Mouse (Mus musculus) forebrain, embryonic 10.5 days (tissue): ENCODE data around the gene Hivep3. TPM values are rescaled to one million over a fixed set of nuclear protein-coding genes. Genes with fewer than 3 reads are reported as not detected.

Experiments
- DNase-seq: peaks from one replicate; pipeline ENCODE4 v3.0.0-alpha.2; 2017; ENCODE audit warnings: low spot score; ENCODE audit errors: extremely low spot score
- H3K27ac ChIP-seq: fragments of 300-500 bp; sonication (generic); 2 replicates; pipeline ENCODE4 v1.5.1; 2016; ENCODE audit warnings: mild to moderate bottlenecking
- H3K27me3 ChIP-seq: fragments of 300-500 bp; sonication (generic); 2 replicates; pipeline ENCODE4 v1.6.1; 2016; ENCODE audit warnings: mild to moderate bottlenecking; ENCODE audit not compliant: poor library complexity, severe bottlenecking
- H3K36me3 ChIP-seq: fragments of 300-500 bp; sonication (generic); replicated peaks from 2 replicates; pipeline ENCODE4 v1.6.1; 2016; ENCODE audit warnings: mild to moderate bottlenecking, moderate library complexity
- H3K4me1 ChIP-seq: fragments of 300-500 bp; sonication (generic); 2 replicates; pipeline ENCODE4 v1.6.1; 2016
- H3K4me3 ChIP-seq: fragments of 300-500 bp; sonication (generic); 2 replicates; pipeline ENCODE4 v1.5.1; 2016; ENCODE audit warnings: mild to moderate bottlenecking, moderate library complexity
- H3K9me3 ChIP-seq: fragments of 300-500 bp; sonication (generic); 2 replicates; pipeline ENCODE4 v1.6.1; 2016; ENCODE audit warnings: mild to moderate bottlenecking, moderate library complexity
- WGBS: fragments of 180-500 bp; shearing (Covaris S2); methylation state at CpG from one replicate; pipeline ENCODE4 v1.1.7; 2016; 5-methylcytosine and 5-hydroxymethylcytosine counted together
- polyA plus RNA-seq: library from polyadenylated mRNA; unstranded; fragments of >200 nt; fragmentation: Nextera tagmentation; extraction: Ambion mirVana; gene quantifications from 2 replicates; pipeline ENCODE4 v1.2.1, GENCODE M21; 2016

The Hivep3 gene
- polyA plus RNA-seq, 1 experiment from 2014 or later = 1.4 TPM

DNA sequence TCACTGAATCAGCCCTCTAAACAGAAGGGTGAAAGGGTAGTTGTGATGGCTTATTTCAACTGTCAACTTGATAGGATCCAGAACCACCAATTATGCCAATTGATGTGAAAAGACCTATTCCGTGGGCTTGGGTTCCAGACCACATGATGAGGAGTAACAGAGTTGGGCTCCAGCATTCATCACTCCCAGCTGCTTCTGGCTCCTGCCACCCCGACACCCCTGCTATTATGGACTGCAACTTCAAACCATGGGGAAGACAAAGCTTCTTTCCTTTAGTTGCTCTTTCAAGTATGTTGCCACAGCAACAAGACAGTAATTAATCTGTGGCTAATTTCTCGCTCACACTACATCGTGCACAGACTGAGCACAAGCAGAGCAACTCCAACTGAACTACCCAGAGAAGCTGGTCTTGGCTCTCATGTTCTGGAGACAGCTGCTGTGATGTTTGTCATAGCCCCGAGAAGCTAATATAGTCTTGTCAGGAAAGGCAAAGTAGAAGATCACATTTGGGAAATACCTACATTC is 159.7 kb downstream of the Hivep3 start:
- no peaks in the 10 kb centered on the region for H3K36me3 ChIP-seq
- H3K27ac ChIP-seq = no peak overlapping the region
- no peak overlapping the region for H3K4me3 ChIP-seq
- DNase-seq = no peak
- 71% methylated on average over 5 of the region's 5 CpGs for WGBS
- H3K4me1 ChIP-seq = peaks cover 20% of the 10 kb centered on the region
- H3K27me3 ChIP-seq = no peaks in the 10 kb centered on the region
- H3K9me3 ChIP-seq = no peaks in the 10 kb centered on the region

DNA sequence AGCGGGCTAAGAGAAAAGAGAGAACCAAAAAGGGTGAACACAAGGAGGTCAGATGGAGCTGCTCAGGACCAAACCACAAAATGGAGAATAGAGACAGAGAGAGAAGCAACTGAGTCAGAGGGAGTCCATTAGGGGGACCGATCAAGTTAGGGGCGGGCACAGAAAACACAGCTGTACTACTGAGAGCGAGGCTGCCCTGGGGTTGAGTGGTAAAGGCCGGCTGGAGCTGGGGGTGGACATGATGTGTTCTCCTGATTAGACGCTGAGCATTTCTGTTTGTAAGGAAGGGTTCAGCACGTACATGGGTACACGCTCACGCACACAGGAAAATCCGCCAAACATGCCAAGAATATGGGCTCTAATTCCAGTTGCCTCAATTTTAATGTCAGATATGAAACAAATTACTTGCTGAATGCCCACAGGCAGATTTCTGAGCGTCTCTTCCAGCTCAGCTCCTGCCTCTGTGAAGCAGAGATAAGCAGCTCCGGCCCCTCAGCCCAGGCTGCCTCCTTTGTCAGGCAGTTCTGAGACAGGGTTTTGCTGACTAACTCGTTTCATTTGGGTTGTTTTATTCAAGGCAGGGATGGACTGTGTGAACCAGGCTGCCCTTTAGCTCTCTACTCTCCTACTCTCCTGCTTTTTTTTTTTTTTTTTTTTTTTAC is 161.3 kb downstream of the Hivep3 start:
- H3K4me3 ChIP-seq = no peak overlapping the region
- no peaks in the 10 kb centered on the region for H3K27me3 ChIP-seq
- H3K9me3 ChIP-seq = no peaks in the 10 kb centered on the region
- DNase-seq = no peak
- no peaks in the 10 kb centered on the region for H3K36me3 ChIP-seq
- 76% methylated on average over 13 of the region's 13 CpGs for WGBS
- peaks cover 12% of the 10 kb centered on the region for H3K4me1 ChIP-seq
- H3K27ac ChIP-seq = no peak overlapping the region

DNA sequence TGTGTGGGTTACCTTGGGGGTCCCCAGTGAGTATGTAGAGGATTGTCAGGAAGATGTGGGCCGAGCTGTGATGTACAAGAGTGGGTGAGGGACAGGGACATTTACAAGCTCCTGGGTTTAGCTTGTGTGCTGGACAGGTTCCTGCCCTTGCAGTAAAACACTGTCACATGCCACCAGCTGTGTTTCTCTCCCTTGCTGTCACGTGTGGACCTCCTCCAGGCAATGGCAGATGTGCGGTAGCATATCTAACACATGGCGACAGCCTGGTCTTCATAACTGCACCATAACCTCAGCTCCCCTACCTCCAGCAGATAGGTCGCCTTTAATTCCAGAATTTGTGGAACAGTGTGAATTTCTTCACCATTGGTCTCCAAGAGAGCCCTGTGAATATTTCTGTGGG is 161.9 kb downstream of the Hivep3 start:
- Histone ChIP-seq H3K27me3 (no peaks in the 10 kb centered on the region), H3K27ac (0 out of 2 replicates have a peak overlapping the region, but pooled peaks have one; percentile 35), H3K9me3 (no peaks in the 10 kb centered on the region), H3K4me3 (no peak overlapping the region), H3K36me3 (no peaks in the 10 kb centered on the region), H3K4me1 (peaks cover 12% of the 10 kb centered on the region)
- 84% methylated on average over 5 of the region's 5 CpGs for WGBS
- DNase-seq = no peak

DNA sequence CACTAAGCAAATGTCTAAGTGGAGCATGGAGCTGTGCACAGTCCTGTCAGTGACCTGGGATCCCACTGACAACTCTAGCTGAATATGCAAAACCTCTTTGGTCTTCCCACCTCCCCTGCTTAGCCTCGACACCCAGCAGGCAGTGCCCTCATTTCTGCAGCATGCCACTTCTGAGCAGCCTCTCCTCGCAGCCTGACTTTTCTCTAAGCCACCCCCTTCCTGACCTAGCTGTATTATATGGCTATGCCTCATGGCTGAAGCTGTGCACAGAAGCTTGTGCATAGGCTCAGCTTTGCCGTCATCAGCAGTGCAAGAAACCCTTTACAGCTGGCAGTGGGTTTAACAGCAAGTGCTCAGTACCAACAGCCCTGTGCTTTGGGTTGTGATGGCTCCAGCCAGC is 163.0 kb downstream of the Hivep3 start:
- Histone ChIP-seq H3K36me3 (no peaks in the 10 kb centered on the region), H3K27me3 (no peaks in the 10 kb centered on the region), H3K4me3 (no peak overlapping the region), H3K9me3 (no peaks in the 10 kb centered on the region), H3K27ac (no peak overlapping the region), H3K4me1 (peaks cover 13% of the 10 kb centered on the region)
- 82% methylated on average over 3 of the region's 3 CpGs for WGBS
- DNase-seq = no peak

DNA sequence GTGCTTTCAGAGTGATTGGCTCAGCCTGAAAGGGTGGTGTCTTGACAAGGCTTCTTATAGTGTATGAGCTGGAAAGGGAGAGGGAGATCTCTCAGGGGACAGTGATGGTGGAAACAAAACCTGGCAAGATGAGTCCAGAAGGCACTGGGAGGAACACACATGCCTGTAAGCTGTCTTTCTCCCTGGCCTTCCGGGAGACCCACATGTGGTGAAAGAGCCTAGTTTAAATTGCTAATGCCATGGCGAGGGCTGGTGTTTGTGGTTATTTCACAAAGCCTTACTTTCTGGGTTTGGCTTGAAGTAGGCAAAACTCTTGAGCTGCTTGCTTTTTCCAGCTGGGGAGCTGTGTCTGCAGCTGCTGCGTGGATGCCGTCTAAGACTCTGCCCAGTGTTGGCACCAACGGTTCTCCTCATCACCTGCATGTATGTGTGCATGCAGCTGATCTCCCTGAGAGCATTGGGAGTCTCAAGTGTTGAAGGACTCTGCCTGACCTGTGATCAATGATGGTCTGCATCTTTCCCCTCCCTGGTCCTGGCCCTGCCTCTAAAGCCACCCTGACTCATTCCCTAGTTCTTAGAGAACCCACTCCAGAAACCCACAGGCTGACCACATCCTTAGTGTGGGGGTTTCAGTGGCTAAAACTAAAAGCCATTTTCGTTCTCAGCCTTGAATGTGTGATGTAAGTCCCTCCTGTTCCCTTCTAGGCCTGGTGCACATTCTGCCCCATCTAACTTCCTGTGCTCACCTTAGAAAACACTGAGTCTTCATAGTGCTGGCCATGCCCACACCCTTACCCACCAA is 163.7 kb downstream of the Hivep3 start:
- Histone ChIP-seq H3K9me3 (no peaks in the 10 kb centered on the region), H3K27ac (no peak overlapping the region), H3K27me3 (no peaks in the 10 kb centered on the region), H3K4me3 (no peak overlapping the region), H3K4me1 (peaks cover 20% of the 10 kb centered on the region), H3K36me3 (no peaks in the 10 kb centered on the region)
- DNase-seq = no peak
- WGBS = 75% methylated on average over 6 of the region's 6 CpGs

DNA sequence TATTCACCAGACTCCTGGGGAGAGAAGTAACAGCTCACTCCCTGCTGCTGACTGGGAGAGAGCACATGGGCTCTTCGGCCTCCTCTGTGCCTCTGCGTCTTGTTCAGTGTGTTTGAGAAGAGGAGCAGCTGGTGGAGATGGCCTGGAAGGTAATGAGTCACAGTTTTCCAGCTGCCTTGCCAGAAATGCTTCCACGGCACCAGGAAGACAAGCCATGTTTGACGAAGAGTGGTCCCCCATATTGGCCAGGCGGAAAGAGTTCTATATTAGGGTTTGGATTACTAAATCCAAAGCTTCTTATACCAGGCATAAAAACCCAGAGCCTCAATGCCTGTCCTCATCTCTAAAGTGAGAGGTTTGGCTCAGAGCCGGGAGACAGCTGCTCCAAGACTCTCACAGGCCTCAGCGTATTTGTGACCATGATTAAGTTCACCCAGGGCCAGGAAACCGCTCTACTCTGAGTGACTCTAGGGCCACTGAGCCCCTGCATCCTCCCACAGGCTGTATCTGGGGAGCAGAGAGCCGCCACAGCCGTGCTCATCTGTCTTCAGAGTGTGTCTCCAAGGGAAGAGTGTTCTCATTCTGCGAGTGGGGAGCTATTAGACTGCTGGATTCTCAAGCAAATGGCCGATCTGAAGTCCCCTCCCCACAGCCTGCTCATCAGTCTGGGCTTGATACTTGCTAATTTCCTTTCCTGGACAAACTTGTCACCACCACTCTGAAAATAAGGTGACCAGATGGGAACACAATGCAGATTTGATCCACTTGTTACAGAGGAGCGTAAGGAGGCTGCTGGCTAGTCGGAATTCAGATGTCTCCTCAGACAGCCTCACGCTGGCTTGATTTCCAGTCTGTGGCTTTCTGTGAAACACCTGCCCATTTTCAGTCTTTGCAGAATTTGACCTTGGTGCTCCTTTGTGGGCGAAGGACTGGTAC is 168.2 kb downstream of the Hivep3 start:
- Histone ChIP-seq H3K4me1 (peaks cover 32% of the 10 kb centered on the region), H3K36me3 (no peaks in the 10 kb centered on the region), H3K27me3 (no peaks in the 10 kb centered on the region), H3K9me3 (no peaks in the 10 kb centered on the region), H3K4me3 (no peak overlapping the region), H3K27ac (0 out of 2 replicates have a peak overlapping the region, but pooled peaks have one; percentile 25)
- no peak for DNase-seq
- WGBS = 87% methylated on average over 16 of the region's 16 CpGs

DNA sequence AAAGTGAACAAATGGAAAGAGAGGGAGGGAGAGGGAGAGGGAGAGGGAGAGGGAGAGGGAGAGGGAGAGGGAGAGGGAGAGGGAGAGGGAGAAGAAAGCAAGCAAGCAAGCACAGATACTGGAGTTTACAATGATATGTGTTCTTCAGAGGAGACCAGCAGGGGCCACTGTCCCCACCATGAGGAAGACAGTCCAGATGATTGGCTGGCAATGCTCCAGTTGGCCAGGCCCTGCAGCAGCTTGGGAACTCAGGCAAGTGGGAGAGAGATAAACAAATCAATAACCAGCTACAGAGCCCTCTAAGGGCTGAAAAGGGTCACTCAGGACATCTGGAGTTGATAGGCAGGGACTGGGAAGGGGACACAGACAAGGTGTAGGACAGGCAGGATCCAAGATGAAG is 169.7 kb downstream of the Hivep3 start:
- H3K4me3 ChIP-seq = no peak overlapping the region
- no peaks in the 10 kb centered on the region for H3K36me3 ChIP-seq
- H3K27me3 ChIP-seq = no peaks in the 10 kb centered on the region
- H3K9me3 ChIP-seq = no peaks in the 10 kb centered on the region
- no peak overlapping the region for H3K27ac ChIP-seq
- peaks cover 32% of the 10 kb centered on the region for H3K4me1 ChIP-seq
- no peak for DNase-seq

DNA sequence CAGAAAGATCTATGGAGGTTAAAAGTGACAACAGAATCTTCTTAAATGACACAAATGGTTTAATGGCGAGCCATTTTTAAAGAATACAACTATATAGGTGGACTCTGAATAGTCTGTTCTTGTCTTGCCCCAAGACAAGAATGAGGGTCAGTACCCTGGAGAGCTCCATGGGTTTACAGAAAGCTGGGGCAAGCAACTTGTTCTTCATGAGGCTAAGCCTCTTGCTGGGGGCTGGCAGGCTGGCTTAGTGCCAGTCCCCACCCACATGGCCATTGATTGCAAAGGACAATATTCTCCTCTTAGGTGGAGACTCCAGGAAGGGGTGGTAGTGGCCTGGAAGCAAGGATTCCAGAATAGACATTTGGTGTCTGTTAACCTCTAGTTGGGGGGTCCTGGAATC is 170.2 kb downstream of the Hivep3 start:
- no peak for DNase-seq
- Histone ChIP-seq H3K4me3 (no peak overlapping the region), H3K27me3 (no peaks in the 10 kb centered on the region), H3K4me1 (peaks cover 32% of the 10 kb centered on the region), H3K9me3 (no peaks in the 10 kb centered on the region), H3K27ac (no peak overlapping the region), H3K36me3 (no peaks in the 10 kb centered on the region)
- 54% methylated on average over 1 of the region's 1 CpGs for WGBS

DNA sequence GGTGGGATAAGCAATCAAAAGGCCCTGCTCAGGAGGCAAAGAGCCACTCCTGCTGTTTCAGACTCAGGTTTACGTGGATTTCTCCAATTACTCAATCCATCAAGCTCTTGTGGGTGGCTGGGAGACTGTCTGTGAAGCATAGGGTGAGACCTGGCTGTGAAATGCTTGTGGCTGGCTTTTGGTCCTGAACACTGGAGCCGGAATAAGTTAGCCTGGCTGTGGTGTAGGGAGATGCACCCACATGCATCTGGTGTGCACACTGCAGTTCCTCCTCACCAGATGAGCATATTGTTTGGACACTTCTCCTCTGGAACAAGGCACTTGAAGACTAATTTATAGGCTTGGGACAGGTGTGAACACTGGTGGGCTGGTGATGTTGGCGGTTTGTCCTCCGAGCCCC is 170.7 kb downstream of the Hivep3 start:
- H3K27ac ChIP-seq = no peak overlapping the region
- H3K4me3 ChIP-seq = no peak overlapping the region
- WGBS = 90% methylated on average over 4 of the region's 4 CpGs
- peaks cover 32% of the 10 kb centered on the region for H3K4me1 ChIP-seq
- no peaks in the 10 kb centered on the region for H3K36me3 ChIP-seq
- H3K9me3 ChIP-seq = no peaks in the 10 kb centered on the region
- no peaks in the 10 kb centered on the region for H3K27me3 ChIP-seq
- no peak for DNase-seq

DNA sequence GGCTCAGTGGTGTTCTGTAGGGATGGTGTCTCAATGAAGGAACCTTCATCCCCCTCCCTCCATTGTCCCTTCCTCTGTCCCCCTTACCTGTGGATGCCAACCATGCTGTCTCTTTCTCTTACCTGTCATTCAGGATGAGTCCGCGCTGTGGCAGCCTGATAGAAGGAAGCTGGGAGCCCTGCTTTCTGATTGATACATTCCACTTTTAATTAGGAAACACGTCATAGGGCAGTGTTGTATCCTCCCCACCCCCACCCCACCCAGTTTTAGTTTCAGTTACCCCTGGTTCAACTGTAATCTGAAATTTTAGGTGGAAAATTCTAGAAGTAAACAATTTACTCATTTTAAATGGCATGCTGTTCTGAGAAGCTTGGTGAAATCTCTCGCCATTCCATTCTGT is 173.5 kb downstream of the Hivep3 start:
- Histone ChIP-seq H3K36me3 (no peaks in the 10 kb centered on the region), H3K4me1 (peaks cover 25% of the 10 kb centered on the region), H3K9me3 (no peaks in the 10 kb centered on the region), H3K4me3 (no peak overlapping the region), H3K27me3 (no peaks in the 10 kb centered on the region), H3K27ac (no peak overlapping the region)
- 91% methylated on average over 4 of the region's 4 CpGs for WGBS
- no peak for DNase-seq

DNA sequence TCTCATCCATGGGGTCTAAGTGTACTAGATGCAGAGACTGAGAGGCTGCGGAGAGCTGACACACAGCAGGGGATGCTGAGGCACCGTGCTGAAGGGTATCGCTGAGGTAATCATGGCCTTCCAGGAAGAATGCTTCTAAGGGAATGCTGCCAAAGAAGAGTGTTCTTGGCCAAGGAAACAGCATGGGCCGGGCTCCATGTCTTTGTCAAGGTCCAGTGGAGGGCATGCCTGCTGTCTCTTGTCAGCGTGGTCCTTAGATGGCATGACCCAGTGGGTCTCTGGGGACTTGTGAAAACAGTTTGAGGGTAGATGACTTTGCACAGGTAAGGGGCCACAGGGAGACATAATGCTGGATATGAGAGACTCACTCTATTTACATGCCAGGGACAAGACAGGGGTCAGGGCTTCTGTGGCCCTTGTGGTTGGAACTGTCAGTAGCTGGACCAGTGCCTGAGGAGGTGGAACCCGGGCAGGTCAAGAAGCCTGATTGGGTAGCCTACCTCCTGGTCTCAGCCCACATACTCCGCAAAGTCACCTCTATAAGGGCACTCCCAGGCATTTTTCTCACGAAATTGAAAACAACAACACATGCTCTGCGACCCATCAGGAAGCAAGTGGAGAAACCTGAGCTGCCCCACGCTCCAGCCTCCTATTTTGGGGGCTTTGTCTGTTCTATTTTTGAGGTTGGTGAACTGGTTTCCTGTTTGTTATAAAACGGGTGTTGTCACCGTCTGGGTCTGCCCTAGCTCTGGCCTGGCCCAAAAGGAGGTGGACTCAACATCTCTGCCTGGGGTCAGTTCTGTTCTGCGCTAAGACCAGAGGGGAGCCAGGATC is 177.7 kb downstream of the Hivep3 start:
- Histone ChIP-seq H3K27ac (no peak overlapping the region), H3K4me1 (peaks cover 12% of the 10 kb centered on the region), H3K9me3 (no peaks in the 10 kb centered on the region), H3K27me3 (no peaks in the 10 kb centered on the region), H3K4me3 (no peak overlapping the region), H3K36me3 (no peaks in the 10 kb centered on the region)
- DNase-seq = no peak
- 82% methylated on average over 13 of the region's 13 CpGs for WGBS

DNA sequence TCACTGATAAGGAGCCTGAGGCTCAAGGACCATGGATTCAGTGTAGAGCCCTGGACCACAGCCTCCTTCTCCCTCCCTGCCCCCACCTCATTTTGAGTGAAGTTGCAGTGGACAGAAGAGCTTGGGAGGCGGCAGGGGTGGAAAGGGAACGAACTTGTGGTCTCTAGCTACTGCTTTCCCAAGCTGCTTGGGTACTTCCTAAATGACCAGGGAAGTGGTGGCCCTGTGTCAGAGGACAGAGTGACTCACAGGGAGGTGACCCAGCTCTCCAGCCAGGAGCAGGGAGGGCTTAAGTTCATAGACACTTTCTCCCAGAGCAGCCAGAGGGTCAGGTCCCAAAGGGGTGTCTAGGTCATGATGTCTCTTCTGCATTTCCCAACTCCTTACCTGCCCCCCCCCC is 178.6 kb downstream of the Hivep3 start:
- no peak overlapping the region for H3K27ac ChIP-seq
- no peak overlapping the region for H3K4me3 ChIP-seq
- DNase-seq = no peak
- WGBS = 83% methylated on average over 2 of the region's 2 CpGs
- H3K36me3 ChIP-seq = no peaks in the 10 kb centered on the region
- no peaks in the 10 kb centered on the region for H3K27me3 ChIP-seq
- no peaks in the 10 kb centered on the region for H3K9me3 ChIP-seq
- H3K4me1 ChIP-seq = peaks cover 12% of the 10 kb centered on the region
